Mouse (Mus musculus) myocyte (in vitro differentiated cells): ENCODE results near the gene Zbtb1. TPM values are rescaled to one million over a fixed set of nuclear protein-coding genes. Genes with fewer than 3 reads are reported as not detected.
A peak's percentile ranks its signal among the peaks of the same experiment; 100 is the strongest.

Experiments
- H3K27me3 ChIP-seq: one replicate; pipeline ENCODE4 v1.6.1; 2011; ENCODE audit not compliant: control insufficient read depth, insufficient read depth, insufficient read length
- H3K36me3 ChIP-seq: one replicate; pipeline ENCODE4 v1.6.1; 2011; ENCODE audit not compliant: control insufficient read depth, insufficient read depth
- H3K4me2 ChIP-seq: one replicate; pipeline ENCODE4 v1.6.1; 2011; ENCODE audit warnings: low read depth, control low read depth
- H3K4me3 ChIP-seq: one replicate; pipeline ENCODE4 v1.5.1; 2011; ENCODE audit warnings: mild to moderate bottlenecking, control low read depth, moderate library complexity
- H3K79me2 ChIP-seq: one replicate; pipeline ENCODE4 v1.6.1; 2011; ENCODE audit not compliant: control insufficient read depth, insufficient read depth
- H3ac ChIP-seq: one replicate; pipeline ENCODE4 v1.6.1; 2011; ENCODE audit not compliant: control insufficient read depth, insufficient read length
- CEBPB ChIP-seq: IDR thresholded peaks from 2 replicates; pipeline ENCODE4 v1.6.1; 2011; ENCODE audit warnings: mild to moderate bottlenecking, moderate library complexity; ENCODE audit not compliant: poor library complexity, insufficient read depth, severe bottlenecking
- E2F4 ChIP-seq: IDR thresholded peaks from one replicate; pipeline ENCODE4 v1.6.1; 2011; ENCODE audit warnings: mild to moderate bottlenecking, control low read depth, moderate library complexity; ENCODE audit not compliant: insufficient read depth
- MAX ChIP-seq: IDR thresholded peaks from one replicate; pipeline ENCODE4 v1.6.1; 2011; ENCODE audit warnings: low read depth, mild to moderate bottlenecking, control low read depth
- MYOD1 ChIP-seq, 3 experiments: IDR thresholded peaks; one replicate each; pipeline ENCODE4 v1.6.1; 2011; ENCODE audit warnings: control low read depth in 2 of 3, low read depth in 2 of 3, mild to moderate bottlenecking in 2 of 3, moderate library complexity in 1 of 3; ENCODE audit not compliant: insufficient read length in 2 of 3, control insufficient read depth in 1 of 3
- MYOG ChIP-seq, 3 experiments: IDR thresholded peaks; one replicate each; pipeline ENCODE4 v1.6.1; 2011; ENCODE audit warnings: control low read depth in 2 of 3, low read depth in 2 of 3, mild to moderate bottlenecking in 2 of 3; ENCODE audit not compliant: insufficient read length in 2 of 3, control insufficient read depth in 1 of 3, insufficient read depth in 1 of 3
- POLR2A ChIP-seq: IDR thresholded peaks from one replicate; pipeline ENCODE4 v1.6.1; 2011; ENCODE audit warnings: low read depth, mild to moderate bottlenecking, control low read depth, moderate library complexity; ENCODE audit not compliant: insufficient read length
- POLR2AphosphoS2 ChIP-seq: IDR thresholded peaks from one replicate; pipeline ENCODE4 v1.6.1; 2011; ENCODE audit warnings: low read depth, control low read depth; ENCODE audit not compliant: insufficient read length
- REST ChIP-seq: IDR thresholded peaks from one replicate; pipeline ENCODE4 v1.6.1; 2011; ENCODE audit warnings: mild to moderate bottlenecking, control low read depth, moderate library complexity; ENCODE audit not compliant: insufficient read depth, insufficient read length
- SRF ChIP-seq: IDR thresholded peaks from one replicate; pipeline ENCODE4 v1.6.1; 2011; ENCODE audit warnings: low read depth; ENCODE audit not compliant: control insufficient read depth, insufficient read length
- TCF12 ChIP-seq: IDR thresholded peaks from one replicate; pipeline ENCODE4 v1.6.1; 2011; ENCODE audit warnings: mild to moderate bottlenecking, control low read depth; ENCODE audit not compliant: poor library complexity, insufficient read depth, severe bottlenecking
- TCF3 ChIP-seq: IDR thresholded peaks from one replicate; pipeline ENCODE4 v1.6.1; 2011; ENCODE audit warnings: low read depth, control low read depth; ENCODE audit not compliant: insufficient read length
- USF1 ChIP-seq: IDR thresholded peaks from one replicate; pipeline ENCODE4 v1.6.1; 2011; ENCODE audit warnings: low read depth, mild to moderate bottlenecking, control low read depth, moderate library complexity
- polyA plus RNA-seq: library from polyadenylated mRNA; unstranded; fragments of >200 nt; fragmentation: generic; extraction: Trizol; gene quantifications from one replicate; pipeline ENCODE4 v1.2.1, GENCODE M21; 2012; ENCODE audit warnings: missing spikeins

Gene Zbtb1
- polyA plus RNA-seq, 1 experiment: 1.7 TPM

GRCm38 (mm10) chr12:76366276-76366675, 3.8 kb upstream of the Zbtb1 start:
- Histone ChIP-seq H3K36me3 (no peaks in the 10 kb centered on the region), H3K4me3 (no peak overlapping the region), H3K79me2 (peaks cover 53% of the 10 kb centered on the region), H3K27me3 (no peaks in the 10 kb centered on the region), H3ac (no peak overlapping the region), H3K4me2 (no peak overlapping the region)
- TF ChIP-seq TCF12 (no peak), TCF3 (no peak), POLR2A (no peak), E2F4 (no peak), MYOG (IDR thresholded peaks at IDR 0.05; ENCODE audit: control insufficient read depth in 1 of 3, insufficient read depth in 1 of 3, insufficient read length in 2 of 3, low read depth in 2 of 3) (no peak), POLR2AphosphoS2 (no peak), CEBPB (no peak), REST (no peak), MAX (no peak), SRF (no peak), MYOD1 (IDR thresholded peaks at IDR 0.05; ENCODE audit: control insufficient read depth in 1 of 3, insufficient read length in 2 of 3, low read depth in 2 of 3) (no peak), USF1 (no peak)

DNA sequence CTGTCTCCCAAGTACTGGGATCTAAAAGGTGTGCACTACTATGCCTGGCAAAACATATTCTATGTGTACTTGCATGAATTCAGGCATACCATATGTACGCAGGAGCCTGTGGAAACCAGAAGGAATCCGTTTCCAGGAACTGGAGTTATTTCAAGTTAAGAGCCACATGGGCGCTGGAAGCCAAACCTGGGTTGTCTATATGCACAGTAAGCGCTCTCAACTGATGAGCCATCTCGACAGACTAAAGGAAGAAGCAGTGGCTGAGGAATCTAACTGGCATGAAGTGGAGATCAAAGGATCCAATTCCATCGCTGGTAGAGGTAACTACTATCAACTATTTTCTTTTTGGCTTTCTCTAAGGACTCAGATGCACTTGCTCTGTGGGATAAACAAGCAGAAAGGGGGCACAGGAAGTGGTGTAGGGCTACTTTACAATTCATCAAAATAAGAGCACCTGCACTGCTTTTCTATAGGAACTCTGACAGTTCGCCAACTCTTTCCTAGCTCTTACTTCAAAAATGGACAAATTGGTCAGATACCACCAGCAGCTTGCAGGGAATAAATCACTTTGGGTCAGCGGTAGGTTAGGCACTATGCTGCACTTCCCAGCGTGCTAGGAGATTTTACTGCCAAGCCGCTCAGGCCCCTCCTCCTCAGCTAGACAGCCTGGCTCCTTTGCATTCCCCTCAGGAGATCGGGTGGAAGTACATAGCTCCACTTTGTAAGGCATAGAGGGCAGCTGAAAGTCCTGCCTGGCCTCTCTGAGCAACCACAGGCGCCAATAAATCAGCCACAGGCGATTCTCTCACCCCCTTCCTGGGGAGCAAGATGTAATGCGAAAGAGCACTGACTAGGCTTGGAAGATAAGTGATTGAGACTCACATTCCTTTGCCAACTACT, 2.7 kb upstream of the Zbtb1 start:
- Histone ChIP-seq H3K4me3 (peak overlapping the region; percentile 46), H3K36me3 (no peaks in the 10 kb centered on the region), H3ac (no peak overlapping the region), H3K27me3 (no peaks in the 10 kb centered on the region), H3K79me2 (peaks cover 60% of the 10 kb centered on the region), H3K4me2 (peak overlapping the region; percentile 86)
- TF ChIP-seq POLR2A (peak; percentile 23), TCF12 (no peak)

DNA sequence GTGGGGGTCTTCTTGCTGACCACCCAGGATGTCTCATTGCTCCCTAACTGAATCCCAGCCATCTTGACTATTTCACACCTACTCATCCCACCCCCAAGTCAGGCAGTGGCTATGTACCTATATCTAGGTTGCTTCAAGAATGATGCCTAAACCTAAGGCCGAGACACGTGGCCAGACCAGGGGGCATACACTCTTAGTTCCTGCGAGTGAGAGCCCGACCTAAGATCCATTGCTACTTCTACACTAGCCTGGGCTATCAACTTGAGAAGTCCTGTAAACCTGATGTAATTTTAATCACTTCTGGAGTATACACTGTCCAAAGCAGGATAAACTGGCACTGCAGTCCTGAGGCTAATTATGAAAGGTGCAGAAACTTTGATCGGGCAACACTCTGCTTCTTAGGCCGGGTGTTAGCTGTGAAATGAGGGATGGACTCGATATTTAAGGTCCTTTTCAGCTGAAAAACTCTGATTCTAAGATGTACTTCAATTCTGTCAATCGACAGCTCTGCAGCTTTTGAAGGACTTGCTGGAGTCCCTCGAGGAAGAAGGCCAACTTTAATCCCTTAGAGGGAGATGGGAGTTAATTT, 1.8 kb upstream of the Zbtb1 start:
- Histone ChIP-seq H3K79me2 (peaks cover 69% of the 10 kb centered on the region), H3K27me3 (no peaks in the 10 kb centered on the region), H3K4me2 (peak overlapping the region; percentile 86), H3K36me3 (no peaks in the 10 kb centered on the region), H3K4me3 (peak overlapping the region; percentile 46), H3ac (peak overlapping the region; percentile 86)
- no peak for TF ChIP-seq POLR2A
- TF ChIP-seq POLR2AphosphoS2: no peak
- TF ChIP-seq REST: no peak
- no peak for TF ChIP-seq CEBPB
- no peak for TF ChIP-seq SRF
- no peak for TF ChIP-seq MYOG (IDR thresholded peaks at IDR 0.05; ENCODE audit: control insufficient read depth in 1 of 3, insufficient read depth in 1 of 3, insufficient read length in 2 of 3, low read depth in 2 of 3)
- no peak for TF ChIP-seq MAX
- TF ChIP-seq TCF3: no peak
- no peak for TF ChIP-seq E2F4
- TF ChIP-seq MYOD1 (IDR thresholded peaks at IDR 0.05; ENCODE audit: control insufficient read depth in 1 of 3, insufficient read length in 2 of 3, low read depth in 2 of 3): no peak
- no peak for TF ChIP-seq USF1
- no peak for TF ChIP-seq TCF12

DNA sequence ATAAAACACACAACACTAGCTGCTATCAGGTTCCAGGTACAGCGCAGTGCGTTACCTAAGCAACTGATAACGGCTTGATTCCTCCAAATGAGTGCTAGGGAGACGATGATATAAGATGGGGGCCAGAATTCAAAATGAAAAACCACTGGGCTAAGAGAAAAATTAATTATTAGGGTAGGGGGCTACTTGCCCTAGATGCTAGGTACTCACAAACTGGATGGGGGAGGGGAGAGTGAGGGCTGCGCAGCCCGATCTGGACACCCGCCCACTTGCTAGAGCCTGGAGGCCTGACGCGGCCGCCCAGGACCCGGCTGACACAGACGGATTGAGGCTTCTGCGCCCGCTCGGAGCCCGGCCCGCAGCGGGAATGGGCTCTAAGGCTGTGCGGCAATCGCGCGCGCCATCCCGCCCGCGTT, 1.3 kb upstream of the Zbtb1 start:
- Histone ChIP-seq H3ac (peak overlapping the region; percentile 86), H3K27me3 (no peaks in the 10 kb centered on the region), H3K4me3 (peak overlapping the region; percentile 46), H3K79me2 (peaks cover 70% of the 10 kb centered on the region), H3K36me3 (no peaks in the 10 kb centered on the region), H3K4me2 (peak overlapping the region; percentile 86)
- TF ChIP-seq MAX: no peak

GRCm38 (mm10) chr12:76369206-76369977, 674 bp upstream of the Zbtb1 start, which contains the start of gene Zbtb25:
TSS of gene Zbtb25 (minus strand) at chr12:76369602.
- Histone ChIP-seq H3K27me3 (no peaks in the 10 kb centered on the region), H3K4me3 (peak within 1 kb of the TSS; percentile 46), H3K79me2 (peaks cover 70% of the 10 kb centered on the region), H3K36me3 (no peaks in the 10 kb centered on the region), H3ac (peak within 1 kb of the TSS; percentile 86), H3K4me2 (peak within 1 kb of the TSS; percentile 86)
- peak in 1 of 3 experiments; percentile 33 for TF ChIP-seq MYOG (IDR thresholded peaks at IDR 0.05; ENCODE audit: control insufficient read depth in 1 of 3, insufficient read depth in 1 of 3, insufficient read length in 2 of 3, low read depth in 2 of 3)
- TF ChIP-seq POLR2A: peak; percentile 62
- TF ChIP-seq POLR2AphosphoS2: peak; percentile 86
- TF ChIP-seq E2F4: no peak
- TF ChIP-seq MYOD1 (IDR thresholded peaks at IDR 0.05; ENCODE audit: control insufficient read depth in 1 of 3, insufficient read length in 2 of 3, low read depth in 2 of 3): peak in 1 of 3 experiments; percentile 52
- no peak for TF ChIP-seq REST
- TF ChIP-seq MAX: no peak
- TF ChIP-seq TCF3: no peak
- peak; percentile 76 for TF ChIP-seq USF1
- no peak for TF ChIP-seq TCF12
- TF ChIP-seq CEBPB: no peak
- TF ChIP-seq SRF: no peak
